Comparison of ENCODE assay signal across 28 mouse cellular contexts in the genomic region with DNA sequence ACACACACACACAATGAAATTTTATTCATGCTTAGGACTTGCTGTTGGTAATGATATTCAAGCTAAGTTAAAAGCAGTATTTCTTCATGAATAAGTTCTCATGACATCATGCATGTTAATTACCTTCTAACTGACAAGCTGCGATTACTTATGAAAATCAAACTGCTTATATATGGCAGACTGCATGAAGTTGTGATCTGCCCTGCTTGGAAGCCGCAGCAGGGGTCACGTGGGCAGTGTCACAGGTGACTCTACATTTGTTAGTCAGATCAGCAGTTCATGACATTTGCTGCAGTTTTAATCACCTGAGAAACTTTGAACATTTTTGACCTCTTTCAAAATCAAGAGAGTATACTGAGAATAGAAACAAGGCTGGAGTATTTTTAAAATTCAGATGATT.
"Had no signal": no experiment of that assay in that cellular context is flagged by ENCODE, and none has a peak within 500 bp of the region (broad histone marks: within the 10 kb centered on the region; RNA-seq: fewer than 3 reads in every experiment).

No protein-coding gene starts in this region.

- ATAC-seq: hindbrain, embryonic 16.5 days; inflammation-experienced regulatory T-cells, adult 6 months; intestine, embryonic 15.5 days; intestine, postnatal 0 days had no signal

- H3K9me3 ChIP-seq: heart, embryonic 10.5 days; heart, embryonic 12.5 days; hindbrain, embryonic 10.5 days; hindbrain, embryonic 12.5 days; intestine, embryonic 15.5 days; limb, embryonic 10.5 days; limb, embryonic 12.5 days; liver, embryonic 13.5 days; liver, embryonic 15.5 days had no signal

- H3K4me2 ChIP-seq: heart, embryonic 12.5 days; hindbrain, embryonic 12.5 days; hindbrain, embryonic 14.5 days; intestine, embryonic 15.5 days; limb, embryonic 12.5 days; liver, embryonic 11.5 days; liver, embryonic 13.5 days; liver, embryonic 15.5 days had no signal

- H3K27ac ChIP-seq: gastrocnemius, adult 2 months; heart, embryonic 10.5 days; hindbrain, embryonic 10.5 days; hindbrain, embryonic 12.5 days; hindbrain, embryonic 14.5 days; intestine, embryonic 15.5 days; layer of hippocampus, adult 2 months; left cerebral cortex, adult 2 months; limb, embryonic 10.5 days; limb, embryonic 12.5 days; liver, embryonic 13.5 days; liver, embryonic 15.5 days had no signal

- H3K4me1 ChIP-seq: heart, embryonic 12.5 days; hindbrain, embryonic 12.5 days; intestine, embryonic 15.5 days; liver, embryonic 13.5 days; liver, embryonic 15.5 days had no signal

- H3K27me3 ChIP-seq: heart, embryonic 12.5 days; hindbrain, embryonic 12.5 days; intestine, embryonic 15.5 days; limb, embryonic 12.5 days; liver, embryonic 13.5 days; liver, embryonic 15.5 days had no signal

- DNase-seq: gastrocnemius, adult 2 months; gastrocnemius, postnatal 10 days; gastrocnemius, postnatal 25 days; heart, adult 18-20 months; heart, postnatal 10 days; heart, postnatal 4 days; kidney, adult 18-20 months; kidney, adult 8-10 months; kidney, postnatal 10 days; kidney, postnatal 25 days; kidney, postnatal 4 days; liver; liver, embryonic 13.5 days had no signal

- H3K36me3 ChIP-seq: hindbrain, embryonic 12.5 days; intestine, embryonic 15.5 days; liver, embryonic 13.5 days; liver, embryonic 15.5 days had no signal

- H3K9ac ChIP-seq: heart, embryonic 12.5 days; hindbrain, embryonic 12.5 days; hindbrain, embryonic 14.5 days; intestine, embryonic 15.5 days; limb, embryonic 12.5 days; liver, embryonic 13.5 days; liver, embryonic 15.5 days had no signal

- H3K4me3 ChIP-seq: gastrocnemius, adult 2 months; heart, embryonic 10.5 days; heart, embryonic 12.5 days; hindbrain, embryonic 10.5 days; hindbrain, embryonic 12.5 days; intestine, embryonic 15.5 days; layer of hippocampus, adult 2 months; left cerebral cortex, adult 2 months; limb, embryonic 10.5 days; limb, embryonic 12.5 days; liver, embryonic 13.5 days; liver, embryonic 15.5 days had no signal
